Mouse (Mus musculus) C3H10T1/2 (cell line): Measurements from ENCODE around the gene Gm5936. TPM values are rescaled to one million over a fixed set of nuclear protein-coding genes. Genes with fewer than 3 reads are reported as not detected.

Experiments used
- polyA plus RNA-seq, 2 experiments: library from polyadenylated mRNA; unstranded; fragments of >200 nt; fragmentation: generic; extraction: Trizol; gene quantifications; one replicate each; pipeline ENCODE4 v1.2.1; 2012; ENCODE audit warnings: missing spikeins in 2 of 2

The Gm5936 gene
- polyA plus RNA-seq, result under 1 TPM in 1 of 2 experiments, not detected in 1; 0.01 TPM

GRCm38 (mm10) chrX:74836842-74837522, at the start of gene Gm5936:
Gm5936 (plus strand) TSS chrX:74837196.

Other genes with a start within 250 kb of the Gm5936 start
- not detected for gene Olfr1325, start 244.5 kb upstream of the Gm5936 start, polyA plus RNA-seq
- not detected for gene Gm5640, start 191.6 kb upstream of the Gm5936 start, polyA plus RNA-seq
- not detected for gene Gm6890, start 96.3 kb upstream of the Gm5936 start, polyA plus RNA-seq
- 1 to 10 TPM in 1 of 2 experiments, under 1 TPM in 1; 0.21 to 2.3 TPM for gene Gab3, start 248.3 kb downstream of the Gm5936 start, polyA plus RNA-seq